Mouse (Mus musculus) kidney, adult 11 months (tissue): ENCODE measurements around the gene Meiob.
A peak's percentile ranks its signal among the peaks of the same experiment; 100 is the strongest.

Experiments used
- DNase-seq: peaks from one replicate; pipeline ENCODE4 v3.0.0; 2022

The Meiob gene

DNA sequence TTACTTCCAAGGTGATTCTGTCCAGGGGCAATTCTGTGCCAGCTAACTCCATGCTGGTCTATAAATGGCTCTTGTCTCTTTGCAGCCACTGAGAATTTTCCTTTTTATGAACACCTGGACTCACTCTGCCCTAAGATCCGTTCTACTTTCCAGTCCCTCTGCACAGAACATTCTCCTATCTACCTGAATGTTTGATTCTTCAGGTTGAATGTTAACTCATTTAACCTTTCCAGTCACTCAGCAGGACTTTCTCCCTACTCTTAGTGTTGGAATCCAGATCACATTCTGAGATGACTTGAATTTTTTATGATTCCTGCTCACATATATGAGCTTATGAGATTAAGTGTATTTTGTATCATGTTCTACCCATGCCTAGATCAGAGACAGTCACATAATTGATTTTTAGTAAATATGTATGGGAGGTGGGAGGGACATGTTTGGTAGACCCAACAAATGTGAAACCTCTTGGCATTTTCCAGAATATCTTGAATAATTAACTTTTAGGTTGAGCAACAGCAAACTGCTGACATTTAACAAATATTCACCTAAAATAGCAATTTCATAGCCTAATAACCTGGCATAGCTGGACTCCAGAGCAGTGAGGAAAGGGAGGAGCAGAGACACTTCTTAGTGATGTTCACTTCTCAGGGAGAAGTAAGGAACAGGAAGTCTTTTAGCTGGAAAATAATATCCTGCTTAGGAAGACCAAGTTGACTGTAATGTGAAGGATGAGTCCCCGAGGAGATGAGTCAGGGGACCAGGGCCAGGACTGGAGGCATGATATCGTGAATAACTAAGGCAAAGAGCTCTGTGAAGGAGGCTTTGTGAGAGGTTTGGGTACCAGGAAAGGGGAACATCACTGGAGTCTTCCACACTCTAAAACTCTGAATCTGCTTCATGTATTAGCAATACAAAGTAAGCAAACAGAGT, 17.5 kb downstream of the Meiob start:
- peak; percentile 16 for DNase-seq

DNA sequence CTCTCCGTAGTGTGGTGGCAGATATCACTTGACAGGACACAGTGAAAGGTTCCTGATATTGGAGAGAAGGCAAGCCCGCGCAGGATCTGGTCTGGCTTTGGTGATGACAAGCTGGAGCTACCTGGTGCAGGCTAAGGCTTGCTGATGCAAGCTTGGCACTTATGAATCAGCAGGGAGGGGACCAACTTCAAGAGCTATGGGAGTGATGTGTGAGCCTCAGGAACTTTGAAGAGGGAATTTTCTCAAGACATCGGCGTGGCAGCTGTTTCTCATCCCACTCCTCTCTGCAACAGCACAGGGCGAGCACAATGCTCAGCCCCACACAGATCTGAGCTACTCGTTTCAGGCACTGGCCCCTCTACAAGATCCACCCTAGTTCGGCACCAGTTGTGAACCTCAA, 35.8 kb downstream of the Meiob start, which contains the start of gene Hagh:
TSS of gene Hagh (plus strand) at position 302 of the 400 bp plus-strand sequence.
- no peak for DNase-seq

DNA sequence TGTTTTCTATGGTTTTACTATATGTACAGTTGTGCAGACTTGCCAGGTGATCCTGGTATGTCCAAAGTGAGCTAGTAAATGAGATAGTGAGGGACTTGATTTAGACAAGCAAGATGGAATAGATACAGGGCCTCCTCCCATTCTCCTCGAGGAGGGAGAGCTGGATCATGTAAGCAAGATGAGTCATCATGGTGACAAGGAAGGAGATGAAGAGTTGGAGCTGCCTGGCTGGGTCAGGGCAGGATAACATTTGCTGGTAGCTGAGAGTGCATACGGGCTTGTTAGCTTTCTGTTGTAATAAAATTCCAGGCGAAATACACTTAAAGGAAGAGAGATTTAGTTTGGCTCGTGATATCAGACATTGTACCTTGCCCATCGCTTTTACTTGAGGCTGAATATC, 36.3 kb downstream of the Meiob start:
- no peak for DNase-seq

DNA sequence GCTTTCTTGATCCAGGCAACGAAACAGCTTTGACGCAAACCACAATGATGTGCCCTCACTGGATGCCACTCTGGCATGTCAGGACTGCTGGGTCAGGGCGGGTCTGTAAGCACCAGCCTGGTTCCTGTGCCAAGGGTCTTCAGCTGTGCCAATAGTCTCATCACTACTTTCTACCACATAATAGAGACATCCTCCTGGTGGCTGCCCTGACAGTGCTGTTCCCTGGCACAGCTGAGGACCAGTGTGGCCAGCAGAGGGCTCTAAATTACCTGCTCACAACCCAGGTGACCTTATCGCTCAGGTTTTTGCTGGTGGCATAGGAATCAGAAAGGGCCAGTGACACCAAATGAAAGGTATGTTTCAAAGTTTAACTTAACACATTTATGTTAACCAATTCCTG, 37.0 kb downstream of the Meiob start:
- DNase-seq: peak; percentile 74

DNA sequence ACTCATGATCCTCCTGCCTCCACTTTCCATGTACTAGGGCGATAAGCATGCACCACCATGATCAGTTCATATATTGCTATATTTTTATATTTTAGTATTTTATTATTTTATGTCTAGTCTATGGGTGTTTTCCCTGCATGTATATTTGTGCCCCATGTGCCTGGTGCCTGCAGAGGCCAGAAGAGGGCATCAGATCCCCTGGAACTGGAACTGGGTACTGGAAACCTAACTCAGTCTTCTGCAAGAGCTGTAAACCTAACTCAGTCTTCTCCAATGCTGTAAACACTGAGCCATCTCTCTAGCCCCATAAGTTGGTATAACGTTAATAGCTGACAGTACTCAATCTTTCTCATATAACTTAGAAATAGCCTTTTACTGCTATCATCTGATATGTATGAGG, 38.5 kb downstream of the Meiob start:
- peak; percentile 50 for DNase-seq

GRCm38 (mm10) chr17:24844525-24844924, 40.4 kb downstream of the Meiob start:
- no peak for DNase-seq

- peak; percentile 87 for DNase-seq
Measured at GRCm38 (mm10) chr17:24847386-24847785, 43.3 kb downstream of the Meiob start.

DNA sequence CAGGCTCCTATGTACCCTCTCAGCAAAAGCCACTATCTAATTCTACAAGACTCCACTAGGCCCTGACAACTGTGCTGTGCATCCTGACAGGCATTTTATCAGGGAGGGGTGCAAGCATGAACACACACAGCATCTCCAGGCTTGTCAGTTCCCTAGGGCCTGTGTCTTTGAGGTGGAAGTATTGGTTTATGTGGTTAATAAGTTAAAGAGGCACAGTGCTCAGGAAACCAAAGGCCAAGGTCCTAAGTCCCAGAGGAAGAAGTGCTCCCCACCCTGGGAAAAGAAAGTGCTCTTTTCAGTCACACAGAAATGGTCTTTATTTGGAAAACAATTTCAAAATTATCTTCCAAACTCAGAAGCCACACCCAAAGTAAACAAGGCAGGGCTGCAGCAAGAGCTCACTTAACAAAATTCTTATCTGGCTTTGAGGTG, 44.5 kb downstream of the Meiob start:
- DNase-seq: peak; percentile 77

GRCm38 (mm10) chr17:24849733-24850064, 45.6 kb downstream of the Meiob start:
- no peak for DNase-seq

DNA sequence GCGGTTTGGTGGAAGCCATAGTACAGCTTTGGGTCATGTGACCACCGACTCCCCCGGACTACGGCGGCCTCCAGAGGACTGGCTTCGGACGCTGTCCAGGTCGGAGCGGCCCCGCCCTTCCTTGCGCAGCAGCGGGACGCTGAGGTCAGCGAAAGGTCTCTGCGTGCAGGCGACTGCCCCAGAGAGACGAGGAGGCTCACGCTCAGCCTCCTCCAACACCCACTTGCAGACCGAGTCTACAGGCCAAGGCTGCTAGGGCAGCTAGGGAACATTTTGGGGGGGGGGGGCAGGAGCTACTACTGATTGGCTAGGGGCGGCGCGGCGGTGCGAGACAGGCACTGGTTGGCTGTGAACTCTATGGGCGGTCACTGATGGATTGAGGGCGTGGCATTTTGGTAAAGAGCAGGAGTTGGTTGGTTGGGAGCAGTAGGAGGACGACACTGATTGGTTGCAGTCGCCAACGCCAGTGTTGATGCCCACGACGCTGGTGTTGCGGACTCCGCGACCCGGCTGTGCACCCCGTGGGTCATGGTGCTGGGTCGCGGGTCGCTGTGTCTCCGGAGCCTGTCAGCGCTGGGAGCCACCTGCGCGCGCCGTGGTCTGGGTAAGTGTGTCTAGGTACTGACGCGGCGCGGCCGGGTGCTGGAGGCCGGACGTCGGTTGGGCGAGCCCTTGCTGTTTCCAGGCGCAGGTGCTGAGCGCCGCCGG, 46.1 kb downstream of the Meiob start, which contains the start of gene Fahd1:
TSS of gene Fahd1 (minus strand) at position 300 of the 708 bp plus-strand sequence.
- DNase-seq: peak; percentile 99

GRCm38 (mm10) chr17:24850773-24851127, 46.7 kb downstream of the Meiob start:
- DNase-seq: no peak

GRCm38 (mm10) chr17:24851381-24852125, 47.5 kb downstream of the Meiob start:
- no peak for DNase-seq

DNA sequence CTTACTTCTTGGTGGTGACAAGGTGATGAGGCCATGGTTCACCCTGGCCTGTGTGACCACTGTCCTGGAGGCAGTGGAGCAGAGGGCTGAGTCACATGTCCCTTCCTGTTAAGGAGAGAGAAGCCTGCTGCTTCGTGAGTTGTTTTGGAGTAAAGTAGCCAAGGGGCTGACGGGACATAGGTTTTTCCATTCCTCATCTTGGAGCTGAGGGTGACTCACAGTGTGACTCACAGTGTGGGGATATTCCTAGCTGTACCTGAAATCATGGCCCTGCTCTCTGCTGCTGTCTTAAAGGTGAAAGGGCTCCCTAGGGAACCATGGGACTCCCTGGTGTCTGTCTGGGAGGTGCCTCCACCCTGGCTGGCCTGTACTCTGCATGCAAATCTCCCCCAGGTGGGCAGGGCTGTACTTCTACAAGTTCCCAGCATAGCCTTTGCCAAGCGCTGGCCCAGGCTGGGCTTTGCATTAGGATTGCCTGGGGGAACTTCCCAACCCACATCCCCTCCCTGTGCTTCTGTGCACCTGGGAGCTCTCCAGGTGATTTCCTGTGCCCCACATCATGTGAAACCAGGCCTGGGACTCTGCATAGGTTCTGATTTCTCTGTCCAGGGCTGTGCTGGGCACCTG, 51.9 kb downstream of the Meiob start:
- peak; percentile 63 for DNase-seq

- DNase-seq: no peak
Measured at GRCm38 (mm10) chr17:24856589-24856988, 52.5 kb downstream of the Meiob start.

DNA sequence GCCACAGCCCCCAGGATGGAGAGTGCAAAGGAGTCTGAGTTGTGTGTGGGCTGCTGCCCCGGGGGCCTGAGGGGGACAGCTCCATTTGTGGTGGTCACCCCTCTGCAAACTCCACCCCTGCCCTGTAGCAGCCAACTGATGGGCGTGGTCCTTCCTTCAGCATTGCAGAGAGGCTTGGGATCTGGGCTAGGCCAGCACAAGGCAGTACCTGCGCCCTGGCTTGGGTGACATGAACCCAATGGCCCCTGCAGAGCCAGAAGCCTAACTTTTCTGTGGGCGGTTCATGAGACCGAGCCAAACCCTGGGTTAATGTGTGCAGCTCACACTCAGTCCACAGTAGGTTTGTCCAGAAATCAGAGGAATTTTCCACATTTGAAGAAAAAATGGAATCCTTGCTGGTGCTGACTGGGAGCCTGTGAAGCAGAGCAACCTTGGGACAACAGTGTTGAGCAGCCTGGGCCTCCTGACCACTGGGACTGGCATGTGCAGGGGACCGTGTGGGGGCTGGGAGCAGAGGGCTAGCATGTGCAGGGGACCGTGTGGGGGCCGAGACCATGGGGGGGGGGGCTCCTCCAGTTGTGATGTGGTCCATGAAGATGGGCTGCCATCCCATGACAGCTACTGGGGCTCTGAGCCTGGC, 53.9 kb downstream of the Meiob start:
- DNase-seq: peak; percentile 93

GRCm38 (mm10) chr17:24858967-24859366, 54.9 kb downstream of the Meiob start:
- no peak for DNase-seq

DNA sequence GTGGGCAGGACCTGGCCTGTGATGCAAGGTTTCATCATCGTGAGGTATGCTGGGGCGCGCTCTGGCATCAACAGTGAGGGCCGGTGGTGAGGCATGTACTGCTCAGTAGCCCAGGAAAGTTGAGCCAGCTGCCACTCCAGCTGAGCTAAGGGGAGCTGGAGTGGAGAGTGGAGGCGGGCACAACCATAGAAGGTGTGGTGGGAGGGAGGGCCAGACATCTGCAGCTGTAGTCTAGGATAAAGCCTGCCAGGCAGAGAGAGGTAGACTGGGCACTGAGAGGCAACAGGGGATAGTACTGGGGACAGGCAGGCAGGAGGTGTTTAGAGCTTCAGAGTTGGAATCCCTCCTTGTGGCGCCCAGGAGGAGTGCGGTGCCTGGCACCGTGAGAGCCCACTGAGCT, 56.0 kb downstream of the Meiob start:
- DNase-seq: no peak

DNA sequence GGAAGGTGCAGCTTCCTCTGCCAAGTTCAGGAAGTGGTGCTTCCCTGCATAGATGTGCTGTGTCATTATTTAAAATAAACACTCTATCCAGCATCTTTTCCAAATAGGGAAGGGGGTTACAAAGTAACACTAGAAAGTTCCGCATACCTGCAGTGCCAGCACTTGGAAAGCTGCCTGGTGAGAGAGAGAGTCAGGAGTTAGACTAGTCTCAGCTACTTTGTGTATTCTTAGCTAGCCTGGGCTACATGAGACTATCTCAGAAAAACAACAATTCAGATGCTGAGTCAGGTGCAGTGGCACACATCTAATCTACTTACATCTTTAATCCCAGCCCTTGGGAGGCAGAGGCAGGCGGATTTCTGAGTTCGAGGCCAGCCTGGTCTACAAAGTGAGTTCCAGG, 57.7 kb downstream of the Meiob start:
- no peak for DNase-seq

DNA sequence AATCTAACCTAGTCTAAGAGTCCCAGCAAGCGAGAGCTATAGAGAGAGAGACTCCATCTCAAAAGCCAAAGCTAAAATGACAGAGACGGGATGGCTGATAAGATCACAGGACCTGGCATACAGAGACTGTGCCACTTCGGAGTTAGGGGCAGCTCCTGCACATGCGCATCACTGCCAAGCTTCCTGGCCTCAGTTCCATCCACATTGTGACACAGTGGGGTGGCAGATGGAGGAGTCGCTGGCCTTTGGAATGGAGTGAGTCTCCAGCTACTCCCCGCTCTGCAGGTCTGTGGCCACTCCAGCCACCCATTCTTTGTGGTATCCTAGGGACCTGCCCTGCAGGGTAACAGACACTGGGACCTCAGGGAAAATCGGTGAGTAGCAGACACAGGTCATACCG, 61.7 kb downstream of the Meiob start, which contains the start of gene Igfals:
TSS of gene Igfals (plus strand) at position 222 of the 400 bp plus-strand sequence.
- no peak for DNase-seq

DNA sequence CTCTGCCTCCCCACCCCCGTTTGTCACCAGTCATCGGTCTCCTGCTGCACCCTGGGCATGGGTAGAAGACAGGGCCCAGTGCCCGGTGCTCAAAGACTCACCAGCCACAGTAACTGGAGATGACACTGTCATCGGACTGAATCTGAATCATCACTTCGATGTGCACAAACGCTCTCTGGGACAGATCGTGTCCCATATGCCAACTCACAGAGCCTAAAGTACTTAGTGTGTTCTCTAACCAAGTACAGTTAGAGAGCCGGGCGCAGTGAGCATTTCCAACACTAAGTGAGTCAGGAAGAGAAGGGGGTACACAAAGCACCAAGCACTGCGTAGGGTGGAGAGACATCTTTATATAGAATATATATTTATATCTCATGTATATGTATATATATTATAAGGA, 63.8 kb downstream of the Meiob start:
- DNase-seq: no peak

GRCm38 (mm10) chr17:24873695-24874404, 69.8 kb downstream of the Meiob start:
- no peak for DNase-seq

GRCm38 (mm10) chr17:24874405-24874745, 70.3 kb downstream of the Meiob start:
- DNase-seq: no peak
